Mouse (Mus musculus) heart, adult 2 months (tissue): ENCODE data around the gene Bnip3.

Experiments used
- CTCF ChIP-seq: fragments of 200-600 bp; IDR thresholded peaks from 2 replicates; pipeline ENCODE4 v1.8.1; 2022; ENCODE audit warnings: antibody characterized with exemption, mild to moderate bottlenecking, moderate library complexity
- EP300 ChIP-seq: fragments of 200-500 bp; IDR thresholded peaks from 2 replicates; pipeline ENCODE4 v1.6.1; 2011; ENCODE audit warnings: low read depth, low read length, control low read depth; ENCODE audit not compliant: insufficient read depth
- POLR2A ChIP-seq: fragments of 200-500 bp; IDR thresholded peaks from 2 replicates; pipeline ENCODE4 v1.6.1; 2011; ENCODE audit warnings: mild to moderate bottlenecking, low read depth, low read length, control low read depth; ENCODE audit not compliant: insufficient read depth

GRCm38 (mm10) chr7:138908768-138909276 lies 497 bp downstream of the Bnip3 start:
- TF ChIP-seq EP300 (no peak), POLR2A (no peak), CTCF (no peak)
